Mouse (Mus musculus) olfactory bulb, adult 2 months (tissue): ENCODE results near the gene Gimap3.

Experiments used
- CTCF ChIP-seq: fragments of 200-500 bp; IDR thresholded peaks from 2 replicates; pipeline ENCODE4 v1.5.1; 2012; ENCODE audit warnings: low read depth, mild to moderate bottlenecking, low read length, moderate library complexity; ENCODE audit not compliant: insufficient read depth
- POLR2A ChIP-seq: fragments of 200-500 bp; IDR thresholded peaks from 2 replicates; pipeline ENCODE4 v1.6.1; 2012; ENCODE audit warnings: mild to moderate bottlenecking, low read depth, low read length, moderate library complexity; ENCODE audit not compliant: insufficient read depth

DNA sequence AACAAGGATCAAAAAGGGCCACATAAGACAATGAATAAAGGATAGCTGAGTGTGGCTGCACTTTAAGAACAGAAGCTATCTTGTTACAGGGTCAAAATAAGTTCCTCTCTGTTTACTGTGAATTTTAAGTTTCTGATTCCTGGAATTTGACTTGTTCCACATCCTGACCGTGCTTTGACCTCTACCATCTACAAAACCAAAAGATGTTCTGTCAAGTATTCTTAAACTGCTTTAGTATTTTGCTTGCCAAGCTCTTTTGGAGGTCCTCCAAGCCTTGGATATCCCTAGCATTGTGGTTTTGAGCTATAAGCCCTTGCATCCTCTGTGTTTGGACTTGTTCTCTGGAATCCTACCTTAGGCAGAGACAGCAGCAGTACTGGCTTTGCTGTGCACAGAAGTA, 14.5 kb upstream of the Gimap3 start:
- TF ChIP-seq CTCF: no peak
- no peak for TF ChIP-seq POLR2A
